Mouse (Mus musculus) lung, postnatal 0 days (tissue): ENCODE measurements around the gene 1110032F04Rik.

ENCODE experiments used
- CTCF ChIP-seq: IDR thresholded peaks from 2 replicates; pipeline ENCODE4 v1.5.1; 2016; ENCODE audit warnings: antibody characterized with exemption, mild to moderate bottlenecking
- EP300 ChIP-seq: IDR thresholded peaks from 2 replicates; pipeline ENCODE4 v1.6.1; 2016; ENCODE audit warnings: antibody characterized with exemption, mild to moderate bottlenecking, control low read depth

DNA sequence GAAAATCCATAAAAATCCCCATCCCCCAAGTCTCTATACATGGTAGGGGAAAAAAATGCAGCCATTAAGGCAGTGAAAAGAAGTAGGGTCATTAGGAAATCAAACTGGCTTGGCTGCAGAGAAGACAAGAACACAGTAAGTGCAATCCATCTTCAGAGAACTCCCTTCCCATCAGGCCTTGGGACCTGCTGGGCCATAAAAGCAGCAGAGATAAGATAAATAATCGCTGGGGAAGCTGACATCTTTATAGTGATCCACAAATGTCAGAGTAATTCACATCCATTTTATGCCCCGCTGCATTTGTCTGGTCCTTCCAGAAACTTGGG lies 44.7 kb upstream of the 1110032F04Rik start:
- no peak for TF ChIP-seq CTCF
- no peak for TF ChIP-seq EP300
